Mouse (Mus musculus): Measurements from ENCODE around the gene Nprl3. TPM values are rescaled to one million over a fixed set of nuclear protein-coding genes. Genes with fewer than 3 reads are reported as not detected.
"Not testable (repeated sequence)": the region's sequence is repeated elsewhere in the genome, so short reads cannot be mapped to it uniquely, and the experiment has no call there.

Gene Nprl3
- polyA plus RNA-seq, 1 experiment from 2014 or later = 46.9 TPM

DNA sequence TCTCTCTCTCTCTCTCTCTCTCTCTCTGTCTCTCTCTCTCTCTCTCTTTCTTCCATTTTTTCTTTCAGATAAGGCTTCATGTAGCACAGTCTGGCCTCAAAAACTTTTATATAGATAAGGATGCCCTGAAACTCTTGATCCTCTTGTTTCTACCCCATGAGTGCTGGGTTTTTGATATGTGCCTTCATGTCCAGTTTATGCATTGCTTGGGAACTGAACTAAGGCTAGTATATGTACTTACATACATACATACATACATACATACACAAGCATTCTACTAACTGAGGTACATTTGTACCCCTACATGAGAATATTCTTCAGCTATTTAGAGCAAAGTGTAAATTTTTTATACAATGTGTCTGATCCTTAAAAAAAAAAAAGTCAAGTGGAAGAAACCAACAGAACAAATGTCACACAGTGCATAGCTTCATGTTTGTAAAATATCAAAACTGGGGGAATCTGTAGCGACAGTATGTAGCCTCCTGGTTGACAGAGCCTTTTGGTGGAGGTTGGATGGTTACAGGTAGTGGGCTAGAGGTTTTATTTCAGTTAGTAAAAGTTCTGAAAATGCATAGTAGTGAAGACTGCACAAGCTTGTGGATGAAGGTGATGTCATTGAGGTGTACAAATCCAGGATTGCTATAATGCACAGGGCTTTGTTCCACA lies 30.5 kb upstream of the Nprl3 start:
- Histone ChIP-seq H3K9me3 (no peaks in the 10 kb centered on the region), H3K4me1 (no peaks in the 10 kb centered on the region), H3K4me3 (no peak overlapping the region), H3K27ac (no peak overlapping the region), H3K27me3 (peaks cover 12% of the 10 kb centered on the region), H3K36me3 (no peaks in the 10 kb centered on the region), H3K9ac (no peak overlapping the region), H3K4me2 (no peak overlapping the region)
- no peak for ATAC-seq (ENCODE audit: borderline replicate concordance, extremely low read depth, low FRiP score, low TSS enrichment)
- 73% methylated on average over 1 of the region's 1 CpGs for WGBS

DNA sequence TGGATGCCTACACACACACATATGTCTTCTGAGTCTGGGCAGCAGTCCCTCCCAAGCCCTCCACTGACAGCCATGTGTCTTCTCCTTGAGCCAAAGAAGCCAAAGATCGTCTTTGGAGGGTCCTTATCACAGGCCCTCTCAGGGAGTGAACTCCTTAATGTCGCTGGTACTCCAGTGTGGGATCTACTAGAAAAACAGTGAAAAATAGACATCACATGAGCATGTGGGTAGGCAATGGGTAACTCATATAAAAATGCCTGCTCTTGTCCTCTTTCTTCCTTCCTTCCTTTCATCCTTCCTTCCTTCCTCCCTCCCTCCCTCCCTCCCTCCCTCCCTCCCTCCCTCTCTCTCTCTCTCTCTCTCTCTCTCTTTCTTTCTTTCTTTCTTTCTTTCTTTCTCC lies 29.9 kb upstream of the Nprl3 start:
- H3K27ac ChIP-seq, H3K4me1 ChIP-seq: not testable (repeated sequence)

DNA sequence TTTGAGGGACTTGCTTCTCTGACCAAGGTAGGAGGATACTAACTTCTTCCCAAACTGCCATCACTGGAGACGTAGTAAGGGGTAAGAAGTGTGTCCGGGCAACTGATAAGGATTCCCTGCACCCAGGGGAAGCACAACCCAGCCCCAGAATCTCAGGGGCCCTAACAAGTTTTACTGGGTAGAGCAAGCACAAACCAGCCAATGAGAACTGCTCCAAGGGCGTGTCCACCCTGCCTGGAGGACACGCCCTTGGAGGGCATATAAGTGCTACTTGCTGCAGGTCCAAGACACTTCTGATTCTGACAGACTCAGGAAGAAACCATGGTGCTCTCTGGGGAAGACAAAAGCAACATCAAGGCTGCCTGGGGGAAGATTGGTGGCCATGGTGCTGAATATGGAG lies 28.7 kb upstream of the Nprl3 start, which contains the start of gene Hba-a2:
Hba-a2 (plus strand) TSS at position 287 of the 400 bp plus-strand sequence.
- WGBS = no CpG with 5 or more reads among the region's 4 CpGs

More for the DNA sequence above, 29.9 kb upstream of the Nprl3 start:
- H3K9me3 ChIP-seq; H3K4me3 ChIP-seq; H3K36me3 ChIP-seq; H3K9ac ChIP-seq; H3K4me2 ChIP-seq; ATAC-seq (ENCODE audit: borderline replicate concordance, extremely low read depth, low FRiP score, low TSS enrichment): not testable (repeated sequence)
- peaks cover 12% of the 10 kb centered on the region for H3K27me3 ChIP-seq
- WGBS = 10% methylated on average over 2 of the region's 2 CpGs

DNA sequence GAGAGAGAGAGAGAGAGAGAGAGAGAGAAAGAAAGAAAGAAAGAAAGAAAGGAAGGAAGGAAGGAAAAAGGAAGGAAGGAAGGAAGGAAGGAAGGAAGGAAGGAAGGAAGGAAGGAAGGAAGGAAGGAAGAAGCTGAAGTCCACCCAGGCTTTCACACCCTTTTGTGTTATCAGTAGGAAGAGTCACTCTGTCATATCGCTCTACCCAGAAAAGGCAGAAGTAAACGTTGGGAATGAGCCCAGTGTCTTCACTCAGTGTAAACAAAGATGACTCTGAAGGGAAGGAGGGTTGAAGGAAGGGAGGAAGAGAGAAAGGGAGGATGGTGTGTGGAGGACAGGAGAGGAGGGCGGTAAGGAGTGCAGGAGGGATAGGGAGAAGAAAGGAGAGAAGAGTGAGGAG lies 26.0 kb upstream of the Nprl3 start:
- not testable (repeated sequence) for H3K4me2 ChIP-seq; H3K36me3 ChIP-seq; H3K4me1 ChIP-seq; H3K27me3 ChIP-seq; H3K27ac ChIP-seq; H3K4me3 ChIP-seq; ATAC-seq (ENCODE audit: borderline replicate concordance, extremely low read depth, low FRiP score, low TSS enrichment); H3K9ac ChIP-seq; H3K9me3 ChIP-seq
- 48% methylated on average over 3 of the region's 3 CpGs for WGBS

More for the DNA sequence above, 28.7 kb upstream of the Nprl3 start, which contains the start of gene Hba-a2:
- H3K36me3 ChIP-seq, H3K4me2 ChIP-seq, H3K27me3 ChIP-seq, H3K4me1 ChIP-seq, H3K27ac ChIP-seq, H3K4me3 ChIP-seq, H3K9ac ChIP-seq, H3K9me3 ChIP-seq: not testable (repeated sequence)
- ATAC-seq (ENCODE audit: borderline replicate concordance, extremely low read depth, low FRiP score, low TSS enrichment) = peak; percentile 68; the same call in 1 of the 2 replicates

DNA sequence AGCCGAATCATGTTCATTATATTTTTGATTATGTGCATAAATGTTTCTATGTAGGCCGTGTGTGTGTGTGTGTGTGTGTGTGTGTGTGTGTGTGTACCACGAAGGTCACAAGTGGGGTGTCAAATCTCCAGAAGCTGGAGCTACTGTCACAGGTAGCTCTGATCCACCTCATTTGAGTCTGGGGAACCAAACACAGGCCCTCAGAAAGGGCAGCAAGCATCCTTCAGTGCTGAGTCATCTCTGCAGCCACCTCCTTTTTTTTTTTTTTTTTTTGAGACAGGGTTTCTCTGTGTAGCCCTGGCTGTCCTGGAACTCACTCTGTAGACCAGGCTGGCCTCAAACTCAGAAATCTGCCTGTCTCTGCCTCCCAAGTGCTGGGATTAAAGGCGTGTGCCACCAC lies 25.3 kb upstream of the Nprl3 start:
- H3K9ac ChIP-seq; H3K4me3 ChIP-seq; H3K4me1 ChIP-seq; H3K27ac ChIP-seq; H3K4me2 ChIP-seq; H3K36me3 ChIP-seq; H3K9me3 ChIP-seq; ATAC-seq (ENCODE audit: borderline replicate concordance, extremely low read depth, low FRiP score, low TSS enrichment); H3K27me3 ChIP-seq: not testable (repeated sequence)
- 81% methylated on average over 4 of the region's 4 CpGs for WGBS

DNA sequence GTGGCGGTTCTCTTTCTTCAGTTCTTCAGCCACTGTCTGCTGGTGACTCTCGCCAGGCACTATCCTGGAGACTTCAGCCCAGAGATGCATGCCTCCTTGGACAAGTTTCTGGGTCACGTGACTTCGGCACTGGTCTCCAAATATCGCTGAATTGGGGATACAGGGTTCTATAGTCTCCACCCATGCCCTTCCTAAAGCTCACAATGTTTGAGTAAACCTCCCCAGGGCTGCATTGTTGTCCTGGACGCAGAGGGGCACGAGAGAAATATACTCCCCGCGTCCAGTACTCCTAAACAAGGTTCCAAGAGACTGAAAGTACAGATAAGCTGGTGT lies 20.0 kb upstream of the Nprl3 start:
- Histone ChIP-seq H3K27me3 (peaks cover 9% of the 10 kb centered on the region), H3K4me3 (no peak overlapping the region), H3K27ac (no peak overlapping the region), H3K9ac (no peak overlapping the region), H3K9me3 (no peaks in the 10 kb centered on the region), H3K4me2 (no peak overlapping the region), H3K4me1 (no peaks in the 10 kb centered on the region), H3K36me3 (no peaks in the 10 kb centered on the region)
- ATAC-seq (ENCODE audit: borderline replicate concordance, extremely low read depth, low FRiP score, low TSS enrichment) = no peak
- 64% methylated on average over 9 of the region's 9 CpGs for WGBS

DNA sequence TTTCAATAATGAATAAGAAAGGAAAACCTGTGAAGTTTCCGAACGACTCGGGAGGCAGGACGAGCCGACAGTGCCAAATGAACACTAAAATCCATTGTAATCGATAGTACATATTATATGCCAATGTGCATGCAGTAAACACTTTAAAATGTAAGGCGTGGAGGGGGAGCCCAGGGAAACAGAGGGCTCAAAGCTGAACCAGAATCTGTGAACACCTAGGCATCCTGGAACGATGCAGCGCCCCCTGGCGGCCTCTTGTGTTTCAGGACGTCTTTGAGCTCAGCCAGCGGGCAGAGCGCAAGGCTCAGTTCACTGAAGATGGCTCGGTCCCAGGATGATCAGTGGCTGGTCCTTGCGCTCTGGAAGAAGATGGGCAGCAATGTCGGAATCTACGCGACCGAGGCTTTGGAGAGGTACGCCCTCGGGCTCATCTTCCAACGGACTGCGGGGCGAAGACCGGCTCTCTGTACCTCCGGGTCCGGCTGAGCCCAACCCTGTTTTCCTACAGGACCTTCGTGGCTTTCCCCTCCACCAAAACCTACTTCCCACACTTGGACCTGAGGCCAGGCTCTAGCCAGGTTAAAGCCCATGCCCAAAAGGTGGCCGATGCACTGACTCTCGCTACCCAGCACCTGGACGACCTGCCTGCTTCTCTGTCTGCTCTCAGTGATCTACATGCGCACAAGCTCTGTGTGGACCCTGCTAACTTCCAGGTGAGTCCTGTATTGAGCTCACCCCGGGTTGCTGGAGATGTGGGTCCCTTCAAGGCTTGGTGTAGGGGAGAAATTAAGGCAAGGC lies 19.4 kb upstream of the Nprl3 start, which contains the start of gene Hbq1b:
Hbq1b (plus strand) TSS at position 271 of the 798 bp plus-strand sequence.
- peak; percentile 54; the same call in 1 of the 2 replicates for ATAC-seq (ENCODE audit: borderline replicate concordance, extremely low read depth, low FRiP score, low TSS enrichment)
- not testable (repeated sequence) for H3K27me3 ChIP-seq, H3K27ac ChIP-seq, H3K36me3 ChIP-seq, H3K4me1 ChIP-seq, H3K9ac ChIP-seq, H3K9me3 ChIP-seq
- Histone ChIP-seq H3K4me2 (peak within 1 kb of the TSS; percentile 54), H3K4me3 (peak within 1 kb of the TSS; percentile 19; the same call in 1 of the 2 replicates)
- WGBS = 18% methylated on average over 29 of the region's 33 CpGs

DNA sequence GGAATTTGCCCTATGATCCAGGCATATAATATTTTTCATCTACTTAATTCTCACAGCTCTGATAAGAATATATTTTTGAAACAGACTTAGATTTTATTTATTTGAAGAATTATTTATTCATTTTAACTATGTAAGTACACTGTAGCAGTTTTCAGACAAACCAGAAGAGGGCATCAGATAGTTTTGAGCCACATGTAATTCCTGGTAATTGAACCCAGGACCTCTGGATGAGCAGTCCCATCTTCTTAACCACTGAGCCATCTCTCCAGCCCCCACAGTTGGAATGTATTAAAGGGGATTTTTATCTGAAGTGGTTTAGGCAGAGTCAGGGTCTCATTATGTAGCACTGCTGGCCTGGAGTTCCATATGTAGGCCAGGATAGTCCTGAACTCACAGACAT lies 18.4 kb upstream of the Nprl3 start:
- not testable (repeated sequence) for H3K27ac ChIP-seq; H3K4me3 ChIP-seq; H3K9me3 ChIP-seq; H3K27me3 ChIP-seq; H3K4me1 ChIP-seq; ATAC-seq (ENCODE audit: borderline replicate concordance, extremely low read depth, low FRiP score, low TSS enrichment); H3K4me2 ChIP-seq; H3K36me3 ChIP-seq; H3K9ac ChIP-seq

DNA sequence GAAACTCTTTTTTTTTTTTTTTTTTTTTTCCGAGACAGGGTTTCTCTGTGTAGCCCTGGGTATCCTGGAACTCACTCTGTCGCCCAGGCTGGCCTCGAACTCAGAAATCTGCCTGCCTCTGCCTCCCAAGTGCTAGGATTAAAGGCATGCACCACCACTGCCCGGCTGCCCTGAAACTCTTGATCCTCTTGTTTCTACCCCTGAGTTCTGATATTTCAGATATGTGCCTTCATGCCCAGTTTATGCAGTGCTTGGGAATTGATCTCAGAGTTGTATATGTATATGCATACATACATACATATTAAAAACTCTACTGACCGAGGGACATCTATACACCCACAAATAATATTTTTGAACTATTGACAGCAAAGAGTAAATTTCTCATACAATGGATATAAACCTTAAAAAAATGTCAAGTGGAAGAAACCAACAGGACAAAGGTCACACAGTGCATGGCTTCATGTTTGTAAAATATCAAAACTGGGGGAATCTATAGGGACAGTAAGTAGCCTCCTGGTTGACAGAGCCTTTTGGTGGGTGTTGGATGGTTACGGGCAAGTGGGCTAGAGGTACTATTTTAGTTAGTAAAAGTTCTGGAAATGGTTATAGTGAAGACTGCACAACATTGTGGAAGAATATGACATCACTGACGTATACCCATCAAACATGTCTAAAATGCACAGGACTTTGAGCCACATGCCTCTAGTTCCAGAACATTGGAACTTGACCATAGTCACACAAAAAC lies 17.7 kb upstream of the Nprl3 start:
- WGBS = 72% methylated on average over 7 of the region's 7 CpGs
- Histone ChIP-seq H3K4me1 (no peaks in the 10 kb centered on the region), H3K4me3 (no peak overlapping the region), H3K9ac (no peak overlapping the region), H3K9me3 (no peaks in the 10 kb centered on the region), H3K4me2 (no peak overlapping the region), H3K27me3 (peaks cover 9% of the 10 kb centered on the region), H3K27ac (no peak overlapping the region), H3K36me3 (no peaks in the 10 kb centered on the region)
- no peak for ATAC-seq (ENCODE audit: borderline replicate concordance, extremely low read depth, low FRiP score, low TSS enrichment)

DNA sequence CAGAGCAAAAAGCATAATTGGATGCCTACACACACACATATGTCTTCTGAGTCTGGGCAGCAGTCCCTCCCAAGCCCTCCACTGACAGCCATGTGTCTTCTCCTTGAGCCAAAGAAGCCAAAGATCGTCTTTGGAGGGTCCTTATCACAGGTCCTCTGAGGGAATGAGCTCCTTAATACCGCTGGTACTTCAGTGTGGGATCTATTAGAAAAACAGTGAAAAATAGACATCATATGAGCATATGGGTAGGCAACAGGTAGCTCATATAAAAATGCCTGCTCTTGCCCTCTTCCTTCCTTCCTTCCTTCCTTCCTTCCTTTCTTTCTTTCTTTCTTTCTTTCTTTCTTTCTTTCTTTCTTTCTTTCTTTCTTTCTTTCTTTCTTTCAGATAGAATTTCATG lies 17.1 kb upstream of the Nprl3 start:
- not testable (repeated sequence) for H3K36me3 ChIP-seq; H3K4me2 ChIP-seq; H3K4me3 ChIP-seq; H3K9me3 ChIP-seq; H3K27ac ChIP-seq; ATAC-seq (ENCODE audit: borderline replicate concordance, extremely low read depth, low FRiP score, low TSS enrichment); H3K4me1 ChIP-seq; H3K9ac ChIP-seq
- WGBS = 28% methylated on average over 2 of the region's 2 CpGs
- peaks cover 10% of the 10 kb centered on the region for H3K27me3 ChIP-seq

DNA sequence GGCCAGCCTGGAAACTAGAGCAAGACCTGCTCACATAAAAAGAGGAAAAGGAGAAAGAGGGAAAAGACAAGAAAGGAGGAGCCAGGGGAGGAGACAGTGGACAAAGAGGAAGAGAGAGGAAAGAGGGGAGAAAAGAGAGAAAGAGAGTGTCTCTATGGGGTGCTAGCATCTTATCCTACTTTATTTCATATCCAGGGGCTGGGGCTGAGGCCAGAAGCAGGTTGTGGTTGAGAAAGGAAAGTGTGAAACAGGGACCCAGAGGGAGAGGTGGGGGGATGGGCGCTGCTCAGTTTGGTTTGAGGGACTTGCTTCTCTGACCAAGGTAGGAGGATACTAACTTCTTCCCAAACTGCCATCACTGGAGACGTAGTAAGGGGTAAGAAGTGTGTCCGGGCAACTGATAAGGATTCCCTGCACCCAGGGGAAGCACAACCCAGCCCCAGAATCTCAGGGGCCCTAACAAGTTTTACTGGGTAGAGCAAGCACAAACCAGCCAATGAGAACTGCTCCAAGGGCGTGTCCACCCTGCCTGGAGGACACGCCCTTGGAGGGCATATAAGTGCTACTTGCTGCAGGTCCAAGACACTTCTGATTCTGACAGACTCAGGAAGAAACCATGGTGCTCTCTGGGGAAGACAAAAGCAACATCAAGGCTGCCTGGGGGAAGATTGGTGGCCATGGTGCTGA lies 15.7 kb upstream of the Nprl3 start, which contains the start of gene Hba-a1:
Hba-a1 (plus strand) TSS at position 421 of the 687 bp plus-strand sequence.
- not testable (repeated sequence) for H3K4me3 ChIP-seq, H3K27ac ChIP-seq, H3K4me2 ChIP-seq, H3K9ac ChIP-seq, H3K9me3 ChIP-seq, H3K36me3 ChIP-seq, H3K4me1 ChIP-seq
- 25% methylated on average over 1 of the region's 5 CpGs for WGBS
- peaks cover 20% of the 10 kb centered on the region for H3K27me3 ChIP-seq
- peak; percentile 57 for ATAC-seq (ENCODE audit: borderline replicate concordance, extremely low read depth, low FRiP score, low TSS enrichment)
